Mouse (Mus musculus) midbrain, embryonic 16.5 days (tissue): ENCODE measurements around the gene Abcc6. TPM values are rescaled to one million over a fixed set of nuclear protein-coding genes. Genes with fewer than 3 reads are reported as not detected.
A peak's percentile ranks its signal among the peaks of the same experiment; 100 is the strongest.

ENCODE experiments used
- ATAC-seq: fragments of 200-750 bp; cut with Nextera tagmentation; 2 replicates; pipeline ENCODE4 v1.8.0; 2017; ENCODE audit warnings: moderate TSS enrichment
- H3K27ac ChIP-seq: fragments of 300-500 bp; sonication (generic); 2 replicates; pipeline ENCODE4 v1.5.1; 2014; ENCODE audit warnings: mild to moderate bottlenecking, low read length, mixed read lengths
- H3K27me3 ChIP-seq: fragments of 300-500 bp; sonication (generic); 2 replicates; pipeline ENCODE4 v1.6.1; 2014; ENCODE audit warnings: low read depth, low read length, mixed read lengths; ENCODE audit not compliant: control insufficient read depth, insufficient read depth
- H3K36me3 ChIP-seq: fragments of 300-500 bp; sonication (generic); 2 replicates; pipeline ENCODE4 v1.6.1; 2014; ENCODE audit warnings: mild to moderate bottlenecking, low read length, moderate library complexity, mixed read lengths; ENCODE audit not compliant: control insufficient read depth, insufficient read depth
- H3K4me1 ChIP-seq: fragments of 300-500 bp; sonication (generic); 2 replicates; pipeline ENCODE4 v1.6.1; 2014; ENCODE audit warnings: mild to moderate bottlenecking, low read length, mixed read lengths; ENCODE audit not compliant: control insufficient read depth, insufficient read depth
- H3K4me2 ChIP-seq: fragments of 300-500 bp; sonication (generic); 2 replicates; pipeline ENCODE4 v1.6.1; 2014; ENCODE audit warnings: mild to moderate bottlenecking, low read length, mixed read lengths
- H3K4me3 ChIP-seq: fragments of 300-500 bp; sonication (generic); 2 replicates; pipeline ENCODE4 v1.5.1; 2014; ENCODE audit warnings: low read depth, mild to moderate bottlenecking, low read length, moderate library complexity, mixed read lengths
- H3K9ac ChIP-seq: fragments of 300-500 bp; sonication (generic); 2 replicates; pipeline ENCODE4 v1.6.1; 2014; ENCODE audit warnings: low read depth, low read length, mixed read lengths
- H3K9me3 ChIP-seq: fragments of 300-500 bp; sonication (generic); replicated peaks from 2 replicates; pipeline ENCODE4 v1.6.1; 2014; ENCODE audit warnings: mild to moderate bottlenecking, low read length, mixed read lengths; ENCODE audit not compliant: control insufficient read depth, poor library complexity, severe bottlenecking
- WGBS: fragments of 180-500 bp; shearing (Covaris S2); extraction: QIAGEN DNeasy Blood & Tissue Kit; methylation state at CpG from one replicate; pipeline ENCODE4 v1.1.7; 2014; 5-methylcytosine and 5-hydroxymethylcytosine counted together
- polyA plus RNA-seq: library from polyadenylated mRNA; unstranded; fragments of >200 nt; fragmentation: Nextera tagmentation; extraction: Ambion mirVana; gene quantifications from 2 replicates; pipeline ENCODE4 v1.2.1, GENCODE M21; 2015

Gene Abcc6
- polyA plus RNA-seq, 1 experiment from 2014 or later = 0.45 TPM

GRCm38 (mm10) chr7:46033870-46034337, 3.8 kb upstream of the Abcc6 start:
- H3K4me1 ChIP-seq = peaks cover 11% of the 10 kb centered on the region
- no peaks in the 10 kb centered on the region for H3K9me3 ChIP-seq
- H3K27me3 ChIP-seq = no peaks in the 10 kb centered on the region
- peaks cover 3% of the 10 kb centered on the region; the same call in 1 of the 2 replicates for H3K36me3 ChIP-seq
- H3K27ac ChIP-seq = 0 out of 2 replicates have a peak overlapping the region, but pooled peaks have one; percentile 25
- peak overlapping the region; percentile 85 for H3K4me3 ChIP-seq
- H3K9ac ChIP-seq = peak overlapping the region; percentile 74
- H3K4me2 ChIP-seq = peak overlapping the region; percentile 82
- no peak; the same call in 1 of the 2 replicates for ATAC-seq
- under 1% methylated on average over 35 of the region's 35 CpGs for WGBS

- H3K4me1 ChIP-seq = peaks cover 11% of the 10 kb centered on the region
- peak within 1 kb of the TSS; percentile 82 for H3K4me2 ChIP-seq
- H3K9me3 ChIP-seq = no peaks in the 10 kb centered on the region
- 5% methylated on average over 40 of the region's 44 CpGs for WGBS
- no peaks in the 10 kb centered on the region for H3K27me3 ChIP-seq
- H3K9ac ChIP-seq = peak within 1 kb of the TSS; percentile 74
- 0 out of 2 replicates have a peak within 1 kb of the TSS, but pooled peaks have one; percentile 25 for H3K27ac ChIP-seq
- no peaks in the 10 kb centered on the region for H3K36me3 ChIP-seq
- peak within 1 kb of the TSS; percentile 85 for H3K4me3 ChIP-seq
- ATAC-seq = peak; percentile 96
These were observed 3.2 kb upstream of the Abcc6 start, which contains the start of gene Nomo1 for GRCm38 (mm10) chr7:46033109-46033869. TSS of gene Nomo1 (plus strand) at chr7:46033698.

GRCm38 (mm10) chr7:46031075-46031474, 973 bp upstream of the Abcc6 start:
- Histone ChIP-seq H3K4me1 (peaks cover 9% of the 10 kb centered on the region), H3K9ac (no peak overlapping the region), H3K36me3 (no peaks in the 10 kb centered on the region), H3K9me3 (no peaks in the 10 kb centered on the region), H3K4me3 (no peak overlapping the region), H3K4me2 (no peak overlapping the region), H3K27ac (no peak overlapping the region), H3K27me3 (no peaks in the 10 kb centered on the region)
- WGBS = 81% methylated on average over 2 of the region's 2 CpGs
- ATAC-seq = no peak

GRCm38 (mm10) chr7:46029299-46030144, 580 bp downstream of the Abcc6 start:
- H3K9ac ChIP-seq = no peak overlapping the region
- no peak for ATAC-seq
- H3K27ac ChIP-seq = no peak overlapping the region
- H3K4me2 ChIP-seq = no peak overlapping the region
- no peaks in the 10 kb centered on the region for H3K27me3 ChIP-seq
- H3K4me3 ChIP-seq = no peak overlapping the region
- WGBS = 64% methylated on average over 8 of the region's 9 CpGs
- H3K9me3 ChIP-seq = no peaks in the 10 kb centered on the region
- H3K36me3 ChIP-seq = no peaks in the 10 kb centered on the region
- H3K4me1 ChIP-seq = peaks cover 3% of the 10 kb centered on the region

GRCm38 (mm10) chr7:46028681-46029080, 1.4 kb downstream of the Abcc6 start:
- Histone ChIP-seq H3K4me1 (no peaks in the 10 kb centered on the region), H3K27ac (no peak overlapping the region), H3K4me2 (no peak overlapping the region), H3K9me3 (no peaks in the 10 kb centered on the region), H3K36me3 (no peaks in the 10 kb centered on the region), H3K9ac (no peak overlapping the region), H3K4me3 (no peak overlapping the region), H3K27me3 (no peaks in the 10 kb centered on the region)
- WGBS = 95% methylated on average over 10 of the region's 10 CpGs
- no peak for ATAC-seq

- Histone ChIP-seq H3K36me3 (no peaks in the 10 kb centered on the region), H3K9me3 (no peaks in the 10 kb centered on the region), H3K4me2 (no peak overlapping the region), H3K4me1 (no peaks in the 10 kb centered on the region), H3K4me3 (no peak overlapping the region), H3K27me3 (no peaks in the 10 kb centered on the region), H3K9ac (no peak overlapping the region), H3K27ac (no peak overlapping the region)
- no peak for ATAC-seq
- whole genome bisulfite sequencing = 79% methylated on average over 9 of the region's 9 CpGs
These were observed 4.7 kb downstream of the Abcc6 start for GRCm38 (mm10) chr7:46025436-46025835.

- no peak for ATAC-seq
These were observed 8.2 kb downstream of the Abcc6 start for GRCm38 (mm10) chr7:46021951-46022350.

GRCm38 (mm10) chr7:46019594-46019993, 10.5 kb downstream of the Abcc6 start:
- ATAC-seq = no peak
- Histone ChIP-seq H3K27ac (no peak overlapping the region), H3K4me2 (no peak overlapping the region), H3K36me3 (no peaks in the 10 kb centered on the region), H3K9me3 (no peaks in the 10 kb centered on the region), H3K27me3 (no peaks in the 10 kb centered on the region), H3K9ac (no peak overlapping the region), H3K4me3 (no peak overlapping the region), H3K4me1 (no peaks in the 10 kb centered on the region)
- 74% methylated on average over 3 of the region's 3 CpGs for WGBS

More at GRCm38 (mm10) chr7:46021951-46022350, 8.2 kb downstream of the Abcc6 start:
- H3K4me3 ChIP-seq = no peak overlapping the region
- H3K9ac ChIP-seq = no peak overlapping the region
- H3K27me3 ChIP-seq = no peaks in the 10 kb centered on the region
- H3K4me1 ChIP-seq = no peaks in the 10 kb centered on the region
- no peak overlapping the region for H3K4me2 ChIP-seq
- no peaks in the 10 kb centered on the region for H3K36me3 ChIP-seq
- no peaks in the 10 kb centered on the region for H3K9me3 ChIP-seq
- 28% methylated on average over 4 of the region's 4 CpGs for WGBS
- H3K27ac ChIP-seq = no peak overlapping the region
